Mouse (Mus musculus) G1E (cell line): ENCODE data around the gene Itga3.

Source experiments
- CTCF ChIP-seq: IDR thresholded peaks from 2 replicates; pipeline ENCODE4 v1.5.1; 2012; ENCODE audit warnings: low read depth, low read length, inconsistent platforms, mixed read lengths
- GATA1 ChIP-seq: IDR thresholded peaks from 2 replicates; pipeline ENCODE4 v1.6.1; 2012; ENCODE audit warnings: borderline replicate concordance, low read length, inconsistent platforms, mixed read lengths
- POLR2AphosphoS5 ChIP-seq: IDR thresholded peaks from 2 replicates; pipeline ENCODE4 v1.6.1; 2012; ENCODE audit warnings: low read depth, low read length, inconsistent platforms; ENCODE audit not compliant: insufficient replicate concordance
- TAL1 ChIP-seq: conservative IDR thresholded peaks from 2 replicates; pipeline ENCODE4 v1.6.1; 2012; ENCODE audit warnings: low read depth, low read length, inconsistent platforms, mixed read lengths

DNA sequence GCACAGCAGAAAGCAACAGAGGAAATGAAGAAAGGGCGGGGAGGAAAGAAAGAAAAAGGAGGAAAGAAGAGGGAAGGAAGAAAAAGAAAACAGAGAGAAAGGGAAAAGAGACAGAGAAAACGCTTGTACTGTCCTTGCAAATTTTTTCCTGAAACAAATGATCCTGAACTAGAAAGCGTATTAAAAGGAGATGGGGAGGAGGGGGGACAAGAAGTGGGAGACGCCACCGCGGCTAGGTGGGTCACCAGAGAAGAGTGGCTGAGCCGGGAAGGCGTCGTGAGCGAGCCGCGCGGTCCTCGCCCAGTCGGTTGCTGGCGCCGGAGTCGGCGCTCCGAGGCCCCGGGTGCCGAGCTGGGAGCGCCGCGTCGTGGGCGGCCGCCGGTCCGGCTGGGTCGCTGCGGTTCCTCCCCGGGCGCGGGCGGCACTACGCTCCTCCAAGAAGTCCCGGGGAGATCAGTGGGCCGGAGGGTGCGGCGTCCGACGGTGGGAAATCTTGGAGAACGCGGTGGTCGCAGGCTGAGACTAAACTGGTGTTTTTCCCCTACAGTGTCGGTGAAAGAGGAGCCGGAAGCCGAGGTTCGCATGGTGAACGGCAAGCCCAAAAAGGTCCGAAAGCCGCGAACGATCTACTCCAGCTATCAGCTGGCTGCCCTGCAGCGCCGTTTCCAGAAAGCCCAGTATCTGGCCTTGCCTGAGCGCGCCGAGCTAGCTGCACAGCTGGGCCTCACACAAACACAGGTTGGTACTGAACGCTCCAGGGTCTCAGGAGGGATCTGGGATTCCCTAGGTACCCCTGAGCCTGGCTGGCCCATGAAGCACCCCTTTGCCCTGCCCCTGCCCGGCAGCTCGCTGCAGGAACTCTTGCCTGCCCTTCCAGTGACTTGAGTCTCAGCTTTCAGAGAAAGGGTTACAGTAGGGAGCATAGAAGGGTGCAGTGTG is 44.8 kb upstream of the Itga3 start:
- no peak for TF ChIP-seq GATA1
- TF ChIP-seq CTCF, result no peak
- no peak for TF ChIP-seq TAL1
- TF ChIP-seq POLR2AphosphoS5, result no peak
